Mouse (Mus musculus) thymus, postnatal 0 days (tissue): ENCODE data around the gene Gm20843. TPM values are rescaled to one million over a fixed set of nuclear protein-coding genes. Genes with fewer than 3 reads are reported as not detected.
"Not testable (repeated sequence)": the region's sequence is repeated elsewhere in the genome, so short reads cannot be mapped to it uniquely, and the experiment has no call there.

Experiments
- DNase-seq: peaks from one replicate; pipeline ENCODE4 v3.0.0-alpha.2; 2015; ENCODE audit warnings: low spot score
- polyA plus RNA-seq: library from polyadenylated mRNA; unstranded; fragments of >200 nt; fragmentation: Nextera tagmentation; extraction: Ambion mirVana; gene quantifications from 2 replicates; pipeline ENCODE4 v1.2.1, GENCODE M21; 2015

Gene Gm20843
- polyA plus RNA-seq, result not detected in 2 replicates

DNA sequence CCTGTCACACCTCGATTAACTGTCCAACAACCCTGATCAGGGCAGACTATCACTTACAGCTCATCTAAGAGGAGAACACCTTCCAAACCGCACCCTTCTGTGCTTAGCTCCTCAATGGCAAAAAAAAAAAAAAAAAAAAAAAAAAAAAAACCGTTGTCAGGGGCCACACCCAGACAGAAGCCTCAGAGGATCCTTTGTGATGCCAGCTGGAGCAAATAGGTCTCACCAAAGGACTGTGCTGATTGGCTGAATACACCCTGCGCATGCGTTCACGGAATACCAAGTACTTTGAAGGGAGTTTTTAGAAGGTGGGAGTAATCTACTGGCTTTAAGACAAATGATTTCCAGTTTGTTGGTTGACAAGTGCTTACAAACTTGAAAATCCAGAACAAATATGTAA is at the start of gene Gm20843:
TSS of gene Gm20843 (minus strand) at position 101 of the 400 bp plus-strand sequence.
- not testable (repeated sequence) for DNase-seq
